Mouse (Mus musculus) kidney, postnatal 0 days (tissue): ENCODE measurements around the gene Gm49391. TPM values are rescaled to one million over a fixed set of nuclear protein-coding genes. Genes with fewer than 3 reads are reported as not detected.
"Not testable (repeated sequence)": the region's sequence is repeated elsewhere in the genome, so short reads cannot be mapped to it uniquely, and the experiment has no call there.

Experiments used
- ATAC-seq: fragments of 200-750 bp; cut with Nextera tagmentation; replicated peaks from 2 replicates; pipeline ENCODE4 v1.8.0; 2017; ENCODE audit warnings: low read depth, moderate number of reproducible peaks, moderate TSS enrichment, moderate library complexity; ENCODE audit not compliant: low FRiP score
- DNase-seq: peaks from one replicate; pipeline ENCODE4 v3.0.0-alpha.2; 2016; ENCODE audit warnings: low spot score
- H3K27ac ChIP-seq: fragments of 300-500 bp; sonication (generic); 2 replicates; pipeline ENCODE4 v1.5.1; 2014; ENCODE audit warnings: mild to moderate bottlenecking
- H3K27me3 ChIP-seq: fragments of 300-500 bp; sonication (generic); 2 replicates; pipeline ENCODE4 v1.6.1; 2014; ENCODE audit warnings: low read length, mixed read lengths; ENCODE audit not compliant: insufficient read depth
- H3K36me3 ChIP-seq: fragments of 300-500 bp; sonication (generic); 2 replicates; pipeline ENCODE4 v1.6.1; 2014; ENCODE audit warnings: low read length, mixed read lengths; ENCODE audit not compliant: insufficient read depth
- H3K4me1 ChIP-seq: fragments of 300-500 bp; sonication (generic); replicated peaks from 2 replicates; pipeline ENCODE4 v1.6.1; 2014; ENCODE audit warnings: antibody characterized with exemption, low read length, mixed read lengths; ENCODE audit not compliant: insufficient read depth
- H3K4me2 ChIP-seq: fragments of 300-500 bp; sonication (generic); 2 replicates; pipeline ENCODE4 v1.6.1; 2014; ENCODE audit warnings: mild to moderate bottlenecking, low read length, moderate library complexity, mixed read lengths
- H3K4me3 ChIP-seq: fragments of 300-500 bp; sonication (generic); replicated peaks from 2 replicates; pipeline ENCODE4 v1.5.1; 2014; ENCODE audit warnings: low read depth, low read length
- H3K9ac ChIP-seq: fragments of 300-500 bp; sonication (generic); 2 replicates; pipeline ENCODE4 v1.6.1; 2014; ENCODE audit warnings: low read depth, low read length
- H3K9me3 ChIP-seq: fragments of 300-500 bp; sonication (generic); replicated peaks from 2 replicates; pipeline ENCODE4 v1.6.1; 2016; ENCODE audit warnings: low read length, inconsistent platforms, mixed read lengths
- CTCF ChIP-seq: IDR thresholded peaks from 2 replicates; pipeline ENCODE4 v1.5.1; 2016; ENCODE audit warnings: antibody characterized with exemption, low read depth, mild to moderate bottlenecking, moderate library complexity
- WGBS: fragments of 180-500 bp; shearing (Covaris S2); extraction: QIAGEN DNeasy Blood & Tissue Kit; methylation state at CpG from one replicate; pipeline ENCODE4 v1.1.7; 2014; 5-methylcytosine and 5-hydroxymethylcytosine counted together
- polyA plus RNA-seq: library from polyadenylated mRNA; unstranded; fragments of >200 nt; fragmentation: Nextera tagmentation; extraction: Ambion mirVana; gene quantifications from 2 replicates; pipeline ENCODE4 v1.2.1, GENCODE M21; 2015

Gm49391 gene
- polyA plus RNA-seq, 1 experiment from 2014 or later, result 0.66 TPM

DNA sequence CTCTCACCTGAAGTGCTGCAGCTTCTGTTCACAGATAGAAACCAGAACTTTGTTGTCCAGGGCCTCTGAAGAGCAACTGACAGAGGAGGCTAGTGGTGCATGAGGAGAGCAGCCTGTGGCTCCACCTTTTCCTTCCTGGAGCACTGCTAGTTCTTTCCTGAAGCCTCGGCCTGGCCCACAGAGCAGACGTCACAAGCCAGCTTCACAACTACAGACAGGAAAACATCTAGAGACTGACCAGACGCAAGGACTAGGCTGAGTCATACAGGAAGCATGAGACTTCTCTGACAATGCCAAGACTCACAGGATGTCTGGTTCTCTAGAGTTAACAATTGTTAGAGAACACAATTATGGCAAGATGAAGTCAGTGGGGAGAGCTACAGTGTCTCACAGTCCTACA, 39.0 kb downstream of the Gm49391 start, which contains the start of gene Ctla2b:
Ctla2b (minus strand) TSS at position 120 of the 400 bp plus-strand sequence.
- no peaks in the 10 kb centered on the region for H3K27me3 ChIP-seq
- no peak within 1 kb of the TSS for H3K4me3 ChIP-seq
- no peaks in the 10 kb centered on the region for H3K9me3 ChIP-seq
- ATAC-seq, result no peak; the same call in 1 of the 2 replicates
- no peak within 1 kb of the TSS for H3K9ac ChIP-seq
- peak; percentile 26 for DNase-seq
- no peak for TF ChIP-seq CTCF
- no peak within 1 kb of the TSS for H3K4me2 ChIP-seq
- H3K36me3 ChIP-seq, result no peaks in the 10 kb centered on the region
- no peak within 1 kb of the TSS for H3K27ac ChIP-seq
- WGBS, result 54% methylated on average over 3 of the region's 3 CpGs
- H3K4me1 ChIP-seq, result no peaks in the 10 kb centered on the region

GRCm38 (mm10) chr13:60896794-60897193, 39.6 kb downstream of the Gm49391 start, which contains the start of gene Gm49392:
Gene Gm49392, minus strand, starts transcription at chr13:60896894.
- not testable (repeated sequence) for DNase-seq, H3K36me3 ChIP-seq, H3K9me3 ChIP-seq, H3K9ac ChIP-seq, H3K4me3 ChIP-seq, ATAC-seq, H3K4me2 ChIP-seq, H3K27ac ChIP-seq, H3K27me3 ChIP-seq, H3K4me1 ChIP-seq
- WGBS, result 80% methylated on average over 8 of the region's 8 CpGs

DNA sequence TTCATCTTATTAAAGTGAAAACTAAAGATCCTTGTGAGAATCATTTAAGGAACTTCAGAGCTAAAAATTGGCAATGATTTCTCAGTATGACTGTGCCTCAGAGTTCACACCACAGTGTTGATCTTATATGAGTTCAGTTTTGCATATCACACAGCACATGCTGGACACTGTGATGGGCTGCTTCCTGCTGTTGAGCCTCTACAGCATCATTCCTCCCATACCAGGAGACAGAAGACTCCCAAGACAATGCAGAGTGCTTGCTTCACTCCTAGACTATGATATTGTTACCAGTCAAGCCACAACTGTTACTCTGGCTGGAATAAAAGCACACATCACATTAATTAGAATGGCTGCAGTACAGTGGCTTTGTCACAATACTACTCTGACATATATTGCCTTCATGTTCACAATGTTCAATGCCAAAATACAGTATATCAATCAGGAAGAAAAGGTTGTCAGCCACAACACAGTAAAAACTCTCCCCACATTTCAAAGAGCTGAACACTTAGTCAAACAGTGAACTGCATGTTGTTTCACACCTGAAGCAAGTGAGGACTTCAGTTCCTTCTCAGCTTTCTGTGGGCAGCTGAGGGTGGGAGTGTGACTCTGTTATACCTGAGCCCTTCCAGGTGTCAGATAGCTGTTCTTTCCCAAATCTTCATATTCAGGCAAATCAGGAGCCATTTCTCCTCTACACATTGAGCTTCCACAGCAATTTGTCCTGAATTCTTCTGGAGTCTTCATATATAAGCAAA, 40.8 kb downstream of the Gm49391 start:
- no peak overlapping the region for H3K9ac ChIP-seq
- no peaks in the 10 kb centered on the region for H3K4me1 ChIP-seq
- DNase-seq (no peak), ATAC-seq (no peak)
- no peak for TF ChIP-seq CTCF
- no peak overlapping the region for H3K4me2 ChIP-seq
- no peaks in the 10 kb centered on the region for H3K27me3 ChIP-seq
- no peaks in the 10 kb centered on the region for H3K36me3 ChIP-seq
- H3K9me3 ChIP-seq, result no peaks in the 10 kb centered on the region
- no peak overlapping the region for H3K27ac ChIP-seq
- no peak overlapping the region for H3K4me3 ChIP-seq

GRCm38 (mm10) chr13:60892301-60892700, 44.1 kb downstream of the Gm49391 start:
- Histone ChIP-seq H3K4me2 (no peak overlapping the region), H3K4me3 (no peak overlapping the region), H3K27ac (no peak overlapping the region), H3K9ac (no peak overlapping the region), H3K27me3 (no peaks in the 10 kb centered on the region), H3K4me1 (no peaks in the 10 kb centered on the region), H3K36me3 (no peaks in the 10 kb centered on the region), H3K9me3 (no peaks in the 10 kb centered on the region)
- WGBS, result 97% methylated on average over 1 of the region's 1 CpGs
- ATAC-seq (no peak), DNase-seq (no peak)
- no peak for TF ChIP-seq CTCF

DNA sequence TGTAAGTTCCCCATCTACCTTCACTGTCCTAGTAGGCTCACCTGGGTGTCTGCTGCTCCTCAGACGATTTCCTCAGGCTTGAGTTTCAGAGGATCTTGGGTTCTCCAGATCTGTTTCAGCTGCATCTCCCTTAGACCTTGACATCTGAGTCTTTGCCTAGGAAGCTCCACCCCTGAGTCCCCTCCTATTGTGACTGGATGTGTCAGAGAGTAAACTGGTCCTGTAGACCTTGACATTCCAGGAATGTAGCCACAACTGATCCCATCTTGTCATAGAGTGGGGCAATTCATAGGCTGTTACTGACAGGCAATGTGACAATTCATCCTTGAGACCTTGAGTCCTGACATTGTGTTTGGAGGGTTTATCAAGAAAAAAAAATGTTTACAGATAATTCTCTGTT, 72.1 kb downstream of the Gm49391 start, which contains the start of gene 4930486L24Rik:
4930486L24Rik (minus strand) TSS at position 195 of the 400 bp plus-strand sequence.
- 56% methylated on average over 1 of the region's 1 CpGs for WGBS
- H3K9ac ChIP-seq, result no peak within 1 kb of the TSS
- H3K4me3 ChIP-seq, result no peak within 1 kb of the TSS
- H3K27me3 ChIP-seq, result no peaks in the 10 kb centered on the region
- DNase-seq (no peak), ATAC-seq (no peak)
- no peak within 1 kb of the TSS for H3K27ac ChIP-seq
- no peaks in the 10 kb centered on the region for H3K9me3 ChIP-seq
- H3K4me1 ChIP-seq, result no peaks in the 10 kb centered on the region
- H3K36me3 ChIP-seq, result no peaks in the 10 kb centered on the region
- no peak for TF ChIP-seq CTCF
- H3K4me2 ChIP-seq, result no peak within 1 kb of the TSS

DNA sequence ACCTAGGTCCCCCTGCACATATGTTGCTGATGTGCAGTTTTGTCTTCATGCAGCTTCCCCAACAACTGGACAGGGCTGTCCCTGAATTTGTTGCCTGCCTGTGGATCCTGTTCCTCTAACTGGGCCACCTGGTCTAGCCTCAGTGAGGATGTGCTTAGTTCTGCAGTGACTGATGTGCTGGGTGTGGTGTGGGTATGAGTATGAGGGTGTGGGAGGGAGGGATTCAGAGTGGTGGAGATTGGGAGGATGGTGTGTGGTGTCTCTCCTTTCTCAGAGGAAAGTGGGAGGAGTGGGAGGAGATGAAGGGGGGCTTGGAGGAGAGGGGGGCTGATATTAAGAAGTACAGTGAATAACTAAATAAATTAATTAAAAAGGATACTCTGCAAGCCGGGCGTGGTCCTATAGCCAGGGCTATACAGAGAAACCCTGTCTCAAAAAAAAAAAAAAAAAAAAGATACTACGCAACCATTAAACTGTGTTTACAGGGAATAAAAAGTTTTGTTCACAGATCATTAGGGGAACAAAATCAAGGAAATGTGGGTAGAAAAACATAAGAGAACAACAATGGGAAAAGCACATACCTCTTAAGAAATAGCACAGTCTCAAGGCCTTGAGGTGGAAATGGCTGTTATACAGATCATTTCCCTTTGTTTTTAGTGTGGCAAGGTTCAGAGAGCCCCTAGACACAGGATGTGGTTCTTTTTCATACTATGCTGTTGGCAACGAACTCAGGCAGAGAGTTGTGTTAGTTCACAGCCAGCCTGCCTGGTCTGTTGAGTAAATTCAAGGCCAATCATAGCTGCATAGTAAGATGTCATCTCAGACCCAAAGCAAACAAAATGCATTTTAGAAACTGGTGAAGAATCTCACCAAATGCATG, 87.9 kb downstream of the Gm49391 start:
- Histone ChIP-seq H3K27ac (no peak overlapping the region), H3K36me3 (no peaks in the 10 kb centered on the region), H3K9me3 (no peaks in the 10 kb centered on the region), H3K9ac (no peak overlapping the region), H3K4me3 (no peak overlapping the region), H3K27me3 (no peaks in the 10 kb centered on the region), H3K4me1 (no peaks in the 10 kb centered on the region), H3K4me2 (no peak overlapping the region)
- no peak for TF ChIP-seq CTCF
- ATAC-seq (no peak), DNase-seq (peak; percentile 6)
- 75% methylated on average over 4 of the region's 4 CpGs for WGBS

Other genes starting within 250 kb of the Gm49391 start
- gene BC051665, start 150.2 kb downstream of the Gm49391 start, polyA plus RNA-seq, result not detected in 2 replicates
- gene Ctsll3, start 133.7 kb downstream of the Gm49391 start, polyA plus RNA-seq, result not detected in 2 replicates
- gene 4930486L24Rik, start 72.1 kb downstream of the Gm49391 start, polyA plus RNA-seq, result 0.22 TPM in 1 of 2 replicates, not detected in the other
- gene Gm49392, start 39.7 kb downstream of the Gm49391 start, polyA plus RNA-seq, result 0.18 TPM in 1 of 2 replicates, not detected in the other
- gene Ctla2b, start 39.1 kb downstream of the Gm49391 start, polyA plus RNA-seq, result 3.6 and 4.8 TPM in 2 replicates
- not detected in 2 replicates for gene Tpbpb, start 31.7 kb downstream of the Gm49391 start, polyA plus RNA-seq
- not detected in 2 replicates for gene Gm49393, start 981 bp downstream of the Gm49391 start, polyA plus RNA-seq
- gene Ctla2a, start 54 bp upstream of the Gm49391 start, polyA plus RNA-seq, result 33.9 and 42.9 TPM in 2 replicates
- gene Tpbpa, start 5.4 kb upstream of the Gm49391 start, polyA plus RNA-seq, result not detected in 2 replicates
- gene Ctsj, start 69.4 kb upstream of the Gm49391 start, polyA plus RNA-seq, result not detected in 2 replicates
- gene Ctsq, start 104.1 kb upstream of the Gm49391 start, polyA plus RNA-seq, result not detected in 2 replicates
- gene Ctsr, start 227.7 kb upstream of the Gm49391 start, polyA plus RNA-seq, result not detected in 2 replicates